Mouse (Mus musculus) layer of hippocampus, adult 2 months (tissue): ENCODE measurements around the gene Faf1. TPM values are rescaled to one million over a fixed set of nuclear protein-coding genes. Genes with fewer than 3 reads are reported as not detected.

Source experiments
- DNase-seq, 2 experiments: peaks; one replicate each; pipeline ENCODE4 v3.0.0; 2022; ENCODE audit warnings: low spot score in 2 of 2
- H3K27ac ChIP-seq: fragments of 200-600 bp; 2 replicates; pipeline ENCODE4 v1.8.1; 2022
- H3K4me3 ChIP-seq: fragments of 200-600 bp; 2 replicates; pipeline ENCODE4 v1.8.1; 2022; ENCODE audit warnings: mild to moderate bottlenecking
- CTCF ChIP-seq: fragments of 200-600 bp; conservative IDR thresholded peaks from 2 replicates; pipeline ENCODE4 v1.8.1; 2022; ENCODE audit warnings: antibody characterized with exemption, mild to moderate bottlenecking, moderate library complexity
- long read RNA-seq, 2 experiments: library from polyadenylated mRNA; stranded (forward); transcript quantifications; one replicate each; pipeline ENCODE4 v2.0.0; 2021; ENCODE audit warnings: borderline mapping rate in 2 of 2
- total RNA-seq, 2 experiments: library from RNA; stranded (reverse); gene quantifications; 2 replicates each; pipeline ENCODE4 v1.2.3; 2021

Faf1 gene
- 10 to 100 TPM; 26.8 to 27.6 TPM for total RNA-seq
- long read RNA-seq, experiment 1, full-length matches to known transcripts, result 45 of 57 reads
- long read RNA-seq, experiment 1, partial matches to known transcripts, result 3 of 57 reads
- long read RNA-seq, experiment 1, other reads (novel, unspliced or antisense), result 9 of 57 reads
- long read RNA-seq, experiment 2, full-length matches to known transcripts, result 58 of 81 reads
- long read RNA-seq, experiment 2, partial matches to known transcripts, result 6 of 81 reads
- long read RNA-seq, experiment 2, other reads (novel, unspliced or antisense), result 17 of 81 reads

DNA sequence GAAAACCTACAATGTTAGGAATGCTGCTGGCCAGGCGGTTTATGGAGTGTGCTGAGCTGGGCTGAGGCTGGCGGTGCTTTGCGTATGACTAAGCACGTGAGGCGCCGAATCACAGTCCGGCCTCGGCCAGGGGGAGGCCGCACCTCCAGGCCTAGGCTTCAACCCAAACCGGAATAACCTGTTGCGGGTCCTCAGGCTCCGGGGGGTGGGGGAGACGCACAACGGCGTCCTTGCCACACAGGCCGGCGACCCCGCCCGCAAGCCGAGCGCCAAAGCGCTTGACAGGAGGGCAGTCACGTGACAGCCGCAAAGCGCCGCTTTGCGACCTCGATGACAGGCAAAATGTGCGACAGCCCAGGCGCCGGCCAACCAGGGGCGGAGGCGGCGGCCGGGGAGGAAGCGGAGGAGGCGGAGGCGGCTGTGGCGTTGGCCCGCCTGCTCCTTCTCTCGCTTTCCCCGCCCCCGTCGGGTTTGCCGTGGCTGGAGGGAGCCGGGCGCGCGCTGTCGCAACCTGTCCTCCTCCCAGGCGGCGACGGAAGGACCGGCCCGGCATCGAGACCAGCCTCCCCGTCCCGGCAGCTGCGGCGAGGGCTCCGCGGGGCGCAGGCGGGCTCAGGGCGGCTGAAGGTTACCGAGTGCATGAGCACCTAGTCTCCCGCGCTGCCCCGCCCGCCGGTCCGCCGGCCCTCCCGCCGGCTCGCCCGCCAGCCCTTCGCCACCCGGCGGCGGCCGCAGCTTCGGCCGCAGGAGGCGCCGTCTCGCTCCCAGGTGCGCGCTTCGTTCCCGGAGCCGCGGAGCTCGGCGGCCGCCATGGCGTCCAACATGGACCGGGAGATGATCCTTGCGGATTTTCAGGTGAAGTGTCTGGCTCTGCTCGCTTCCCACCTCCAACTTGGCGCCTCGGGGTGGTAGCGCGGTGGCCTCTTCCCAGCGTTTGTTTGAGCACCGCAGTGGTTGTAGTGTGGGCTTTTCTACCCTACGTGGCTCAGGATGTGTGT lies at the start of gene Faf1:
Faf1 (plus strand) TSS at position 371 of the 998 bp plus-strand sequence.
- peak within 1 kb of the TSS; percentile 87 for H3K4me3 ChIP-seq
- H3K27ac ChIP-seq, result peak within 1 kb of the TSS; percentile 97
- DNase-seq, result peak; percentile 96 to 97
- TF ChIP-seq CTCF, result peak; percentile 42

DNA sequence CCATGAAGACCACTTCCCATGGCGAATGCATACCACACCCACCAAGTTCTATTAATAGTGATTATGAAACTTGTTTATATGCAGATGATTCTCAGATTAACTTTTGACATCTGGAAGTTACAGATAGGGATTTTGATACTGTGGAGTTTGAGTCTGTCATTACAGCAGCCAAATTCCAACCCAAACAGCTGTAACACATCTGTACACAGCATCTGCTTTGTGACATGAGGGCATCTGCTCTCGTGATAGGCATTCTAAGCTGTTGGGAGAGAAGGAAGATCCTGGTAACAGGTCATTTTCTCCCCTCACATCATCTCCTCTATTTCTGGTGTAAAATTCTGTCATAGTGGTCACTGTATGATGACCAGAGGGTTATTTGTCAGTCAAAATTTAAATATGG lies 46.2 kb upstream of the Faf1 start:
- H3K27ac ChIP-seq, result no peak overlapping the region
- no peak overlapping the region for H3K4me3 ChIP-seq
- TF ChIP-seq CTCF, result no peak
- no peak for DNase-seq

DNA sequence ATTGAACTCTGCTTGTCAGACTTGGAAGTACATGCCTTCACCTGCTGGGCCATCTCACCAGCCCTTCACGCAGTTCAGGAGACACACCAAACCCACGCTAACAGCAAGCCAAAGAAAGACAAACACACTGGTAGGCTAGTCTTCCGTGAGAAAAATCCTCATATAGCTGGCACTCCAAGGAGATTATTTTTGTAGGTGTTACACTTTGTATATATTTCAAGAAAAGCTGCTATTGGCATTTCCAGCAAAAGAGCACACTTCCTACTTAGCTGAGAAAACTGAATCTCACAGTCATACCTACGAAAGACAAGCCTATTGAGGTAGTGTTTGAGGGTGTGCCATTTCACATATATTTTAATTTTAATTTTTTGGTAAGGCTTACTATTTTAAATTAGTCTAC lies 45.4 kb upstream of the Faf1 start:
- no peak overlapping the region for H3K4me3 ChIP-seq
- no peak for TF ChIP-seq CTCF
- DNase-seq, result no peak
- no peak overlapping the region for H3K27ac ChIP-seq

DNA sequence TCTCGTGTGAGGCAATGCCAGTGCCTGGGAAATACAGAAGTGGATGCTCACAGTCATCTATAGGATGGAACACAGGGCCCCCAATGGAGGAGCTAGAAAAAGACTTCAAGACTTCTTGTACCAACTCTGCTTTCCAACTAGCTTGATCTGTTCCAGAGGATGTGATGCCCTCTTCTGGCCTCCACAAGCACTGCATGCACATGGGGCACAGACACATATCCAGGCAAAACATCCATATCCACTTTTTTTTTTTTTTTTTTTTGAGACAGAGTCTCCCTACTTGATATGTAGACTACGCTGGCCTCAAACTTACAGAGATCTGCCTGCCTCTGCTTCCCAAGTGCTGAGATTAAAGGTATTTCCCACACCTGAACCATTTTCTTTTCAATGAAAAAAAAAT lies 41.4 kb upstream of the Faf1 start:
- no peak for DNase-seq
- no peak overlapping the region for H3K4me3 ChIP-seq
- peak; percentile 23 for TF ChIP-seq CTCF
- no peak overlapping the region for H3K27ac ChIP-seq

DNA sequence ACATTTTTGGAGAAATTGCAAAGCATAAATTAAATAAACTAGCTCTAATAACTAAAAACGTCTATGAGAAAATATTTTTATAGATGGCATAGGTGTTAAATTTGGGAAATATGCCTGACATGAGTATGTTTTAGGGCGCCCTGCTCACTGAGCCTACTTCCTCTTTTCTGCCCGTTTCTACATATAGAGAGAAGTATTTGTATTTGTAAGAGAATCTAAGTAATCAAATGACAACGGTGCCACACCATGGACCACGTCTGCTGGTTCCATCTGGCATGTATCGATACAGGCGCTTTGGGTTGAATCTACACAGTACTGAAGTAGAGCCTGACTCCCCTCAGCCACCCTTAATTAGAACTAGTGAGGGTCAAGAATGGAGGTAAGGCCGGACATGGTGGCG lies 37.0 kb upstream of the Faf1 start:
- TF ChIP-seq CTCF, result no peak
- DNase-seq, result no peak
- Histone ChIP-seq H3K4me3 (no peak overlapping the region), H3K27ac (no peak overlapping the region)

DNA sequence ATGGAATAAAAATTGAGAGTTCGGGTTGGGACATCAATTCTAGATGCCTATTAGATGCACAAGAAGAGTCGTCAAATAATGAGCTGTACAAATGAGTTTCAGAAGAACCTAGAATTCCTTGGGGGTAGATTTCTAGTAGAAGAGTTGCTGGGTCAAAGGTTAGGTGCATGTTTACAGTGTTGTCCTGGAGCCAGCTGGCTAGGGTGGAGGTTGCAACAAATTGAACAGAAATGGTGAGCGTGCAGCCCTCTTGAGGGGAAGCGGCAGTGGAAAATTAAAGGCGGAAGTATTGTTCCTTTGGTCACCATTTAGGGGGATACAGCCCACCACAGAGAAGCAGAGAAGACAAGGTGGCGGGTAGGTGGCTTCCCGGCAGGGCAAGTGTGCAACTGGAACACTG lies 36.2 kb upstream of the Faf1 start:
- no peak for DNase-seq
- Histone ChIP-seq H3K27ac (no peak overlapping the region), H3K4me3 (no peak overlapping the region)
- TF ChIP-seq CTCF, result no peak

DNA sequence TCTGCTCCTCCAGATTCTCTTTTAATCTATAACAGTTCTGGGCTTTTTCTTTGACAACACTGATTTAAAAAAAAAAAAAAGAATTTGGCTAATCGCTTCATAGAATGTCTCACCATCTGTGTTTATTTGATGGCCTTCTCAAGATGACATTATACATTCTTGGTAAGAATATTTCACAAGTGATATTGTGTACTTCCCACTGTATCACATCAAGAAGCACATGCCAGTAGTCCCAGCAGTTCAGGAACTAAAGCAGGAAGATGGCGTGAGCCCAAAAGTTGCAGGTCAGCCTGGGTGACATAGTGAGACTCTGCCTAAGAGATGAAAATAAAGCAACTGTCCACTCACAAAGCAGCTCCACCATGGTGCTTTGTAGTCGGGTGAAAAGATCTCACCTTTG lies 34.9 kb upstream of the Faf1 start:
- DNase-seq, result no peak
- no peak for TF ChIP-seq CTCF
- Histone ChIP-seq H3K27ac (no peak overlapping the region), H3K4me3 (no peak overlapping the region)

DNA sequence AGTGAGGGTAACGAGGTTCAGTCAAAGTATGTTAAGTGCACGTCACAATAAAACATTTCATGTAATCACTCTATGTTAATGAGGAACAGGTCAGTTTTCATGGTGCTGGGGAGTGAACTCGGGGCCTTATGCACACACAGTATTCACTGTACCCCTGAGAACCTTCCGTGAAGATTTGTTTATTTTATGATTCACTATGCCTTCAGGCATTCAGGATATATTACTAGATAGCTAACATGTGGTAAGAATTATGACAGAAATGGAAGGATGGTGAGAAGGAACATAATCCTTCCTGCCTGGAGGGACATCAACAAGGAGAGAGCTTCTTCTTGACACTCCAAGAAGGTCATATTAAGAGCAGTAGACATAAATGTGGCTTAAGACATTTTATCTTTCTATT lies 29.1 kb upstream of the Faf1 start:
- Histone ChIP-seq H3K4me3 (no peak overlapping the region), H3K27ac (no peak overlapping the region)
- no peak for TF ChIP-seq CTCF
- no peak for DNase-seq

DNA sequence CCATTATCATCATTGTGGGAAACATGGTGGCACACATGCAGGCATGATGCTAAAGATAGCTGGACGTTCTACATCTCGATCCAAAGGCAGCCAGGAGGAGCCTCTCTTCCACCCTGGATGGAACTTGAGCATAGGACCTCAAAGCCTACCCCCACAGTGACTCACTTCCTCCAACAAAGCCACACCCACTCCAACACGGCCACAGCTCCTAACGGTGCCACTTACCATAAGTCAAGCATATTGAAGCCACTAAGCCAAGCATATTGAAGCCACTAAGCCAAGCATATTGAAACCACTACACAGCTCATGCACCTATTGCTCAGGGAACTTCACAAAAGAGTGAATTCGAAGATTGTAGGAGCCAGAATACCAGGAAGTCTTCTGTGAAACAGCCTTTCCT lies 27.1 kb upstream of the Faf1 start:
- no peak overlapping the region for H3K27ac ChIP-seq
- TF ChIP-seq CTCF, result no peak
- no peak for DNase-seq
- H3K4me3 ChIP-seq, result no peak overlapping the region

DNA sequence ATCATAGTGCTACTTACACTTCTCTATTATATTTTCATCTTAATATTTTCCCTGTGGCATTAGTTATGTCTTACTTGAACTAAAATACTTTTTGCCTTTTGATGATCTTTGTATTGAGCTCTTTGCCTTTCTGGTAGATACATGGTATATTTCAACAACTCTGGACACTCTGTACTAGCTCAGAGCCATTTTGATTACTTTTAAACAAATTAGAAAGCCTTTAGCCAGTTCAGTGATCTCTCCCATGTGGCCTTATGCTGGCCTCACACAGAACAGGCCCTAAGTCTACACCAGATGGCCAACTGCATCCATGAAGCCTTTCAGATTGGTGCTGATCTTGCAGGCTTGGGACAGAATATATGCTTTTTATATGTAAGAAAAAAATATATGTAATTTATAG lies 23.1 kb upstream of the Faf1 start:
- Histone ChIP-seq H3K27ac (no peak overlapping the region), H3K4me3 (no peak overlapping the region)
- no peak for TF ChIP-seq CTCF
- DNase-seq, result no peak

DNA sequence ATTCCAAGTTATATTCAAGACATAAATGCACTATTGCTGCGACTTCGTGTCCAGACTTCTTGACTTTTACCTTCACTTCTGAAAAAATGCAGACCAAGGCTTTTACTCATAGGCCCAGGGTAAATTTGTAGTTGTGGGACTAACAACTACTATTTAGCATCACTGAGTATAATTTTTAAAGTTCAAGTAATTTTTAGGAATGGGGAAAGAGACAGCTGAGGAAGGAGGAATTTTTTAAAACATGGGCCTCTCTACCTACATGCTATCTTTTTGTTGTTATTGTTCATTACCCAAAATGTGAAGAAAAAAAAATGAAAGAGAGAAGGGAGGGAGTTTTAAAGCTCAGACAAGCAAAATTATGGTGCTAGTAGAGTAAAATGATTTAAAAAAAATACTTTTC lies 21.7 kb upstream of the Faf1 start:
- no peak overlapping the region for H3K4me3 ChIP-seq
- no peak overlapping the region for H3K27ac ChIP-seq
- DNase-seq, result no peak
- TF ChIP-seq CTCF, result no peak

DNA sequence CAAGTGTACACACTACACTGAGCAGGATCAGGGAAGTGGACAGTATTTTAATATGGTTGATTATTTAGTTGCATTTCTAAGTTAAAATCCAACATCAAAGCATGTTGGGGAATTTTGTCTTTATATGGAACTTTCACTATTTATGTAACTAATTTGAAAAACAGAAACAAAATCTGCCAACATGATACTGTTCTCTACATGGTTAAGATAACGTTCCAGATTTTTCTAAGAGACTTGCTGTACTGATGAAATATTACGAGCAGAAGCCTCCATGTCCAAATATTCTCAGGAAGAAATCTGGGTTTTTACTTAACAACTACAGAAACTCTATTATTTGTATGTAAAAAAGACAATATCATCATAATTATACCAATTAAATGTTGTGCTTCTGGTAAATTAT lies 20.6 kb upstream of the Faf1 start:
- no peak for TF ChIP-seq CTCF
- Histone ChIP-seq H3K27ac (no peak overlapping the region), H3K4me3 (no peak overlapping the region)
- no peak for DNase-seq

DNA sequence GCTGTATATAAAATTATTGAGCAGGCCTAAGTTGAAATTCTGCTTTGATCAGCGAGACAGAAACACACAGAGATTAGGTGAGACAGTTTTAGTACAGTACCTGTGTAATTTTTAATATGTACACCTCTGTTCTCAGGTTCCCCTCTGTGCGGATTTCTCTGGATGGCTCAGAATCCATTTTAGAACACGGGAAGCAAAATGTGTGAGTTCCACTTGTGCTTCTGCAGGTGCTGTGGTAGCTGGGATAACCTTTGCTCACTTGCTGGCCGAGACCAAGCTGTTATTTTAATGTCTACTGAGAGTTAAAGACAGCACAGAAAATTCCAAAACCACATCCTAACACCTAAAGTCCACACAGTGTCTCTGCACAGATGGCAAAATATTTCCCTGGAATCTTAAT lies 20.1 kb upstream of the Faf1 start:
- Histone ChIP-seq H3K4me3 (no peak overlapping the region), H3K27ac (no peak overlapping the region)
- no peak for DNase-seq
- TF ChIP-seq CTCF, result no peak
